Mouse (Mus musculus) small intestine, adult 2 months (tissue): ENCODE results near the gene Coasy. TPM values are rescaled to one million over a fixed set of nuclear protein-coding genes. Genes with fewer than 3 reads are reported as not detected.

ENCODE experiments used
- H3K27ac ChIP-seq: fragments of 200-500 bp; 2 replicates; pipeline ENCODE4 v1.5.1; 2012; ENCODE audit warnings: low read depth, low read length, control low read depth, inconsistent platforms; ENCODE audit not compliant: insufficient read depth
- H3K27me3 ChIP-seq: fragments of 200-500 bp; 2 replicates; pipeline ENCODE4 v1.6.1; 2012; ENCODE audit warnings: mild to moderate bottlenecking, moderate library complexity, low read length, inconsistent platforms; ENCODE audit not compliant: control insufficient read depth, insufficient read depth
- H3K36me3 ChIP-seq: fragments of 200-500 bp; 2 replicates; pipeline ENCODE4 v1.6.1; 2012; ENCODE audit warnings: mild to moderate bottlenecking, low read length, control low read depth, inconsistent platforms; ENCODE audit not compliant: control insufficient read depth, insufficient read depth
- H3K4me1 ChIP-seq: fragments of 200-500 bp; 2 replicates; pipeline ENCODE4 v1.6.1; 2012; ENCODE audit warnings: low read length, inconsistent platforms, mixed read lengths; ENCODE audit not compliant: control insufficient read depth, insufficient read depth, insufficient read length
- H3K4me3 ChIP-seq: fragments of 200-500 bp; 2 replicates; pipeline ENCODE4 v1.5.1; 2012; ENCODE audit warnings: low read depth, mild to moderate bottlenecking, control low read depth, inconsistent platforms, low read length, moderate library complexity
- CTCF ChIP-seq: fragments of 200-500 bp; IDR thresholded peaks from 2 replicates; pipeline ENCODE4 v1.5.1; 2012; ENCODE audit warnings: low read depth, mild to moderate bottlenecking, control low read depth, inconsistent platforms, low read length, moderate library complexity, mixed read lengths; ENCODE audit not compliant: insufficient replicate concordance, insufficient read length; ENCODE audit errors: extremely low read depth
- POLR2A ChIP-seq: fragments of 200-500 bp; IDR thresholded peaks from 2 replicates; pipeline ENCODE4 v1.6.1; 2012; ENCODE audit warnings: low read depth, mild to moderate bottlenecking, control low read depth, inconsistent platforms, low read length, moderate library complexity
- WGBS: fragments of 180-500 bp; shearing (Covaris S2); methylation state at CpG from one replicate; pipeline ENCODE4 v1.1.7; 2018; 5-methylcytosine and 5-hydroxymethylcytosine counted together
- polyA plus RNA-seq: library from polyadenylated mRNA; depleted of rRNA; stranded (reverse); fragments of >200 nt; gene quantifications from 2 replicates; pipeline ENCODE4 v1.2.3, GENCODE M21; 2012

The Coasy gene
- polyA plus RNA-seq, 1 experiment = 38.9 TPM

DNA sequence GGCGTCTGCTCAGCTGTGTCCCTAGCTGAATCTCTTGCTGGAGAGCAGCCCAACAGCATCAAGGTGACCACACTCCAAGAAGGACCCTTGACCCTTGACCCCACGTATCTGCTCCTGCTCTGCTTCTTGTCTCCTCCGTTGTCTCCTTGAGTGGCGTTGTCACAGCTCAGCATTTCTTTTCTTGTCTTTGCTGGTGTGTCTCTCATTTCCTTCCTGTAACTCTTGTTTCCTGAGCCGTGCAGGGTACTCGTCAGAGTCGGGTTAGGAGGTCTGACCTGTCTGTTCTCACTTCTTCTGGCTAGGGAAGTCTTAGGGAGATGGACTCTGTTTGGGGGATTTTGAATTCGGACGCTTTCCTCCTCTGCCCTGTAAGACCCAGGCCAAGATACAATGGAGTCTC is 35.9 kb upstream of the Coasy start:
- Histone ChIP-seq H3K36me3 (peaks cover 54% of the 10 kb centered on the region), H3K4me1 (no peaks in the 10 kb centered on the region; the same call in 1 of the 2 replicates), H3K4me3 (no peak overlapping the region), H3K27me3 (no peaks in the 10 kb centered on the region), H3K27ac (no peak overlapping the region)
- TF ChIP-seq CTCF (no peak), POLR2A (no peak)
- 65% methylated on average over 9 of the region's 9 CpGs for WGBS

DNA sequence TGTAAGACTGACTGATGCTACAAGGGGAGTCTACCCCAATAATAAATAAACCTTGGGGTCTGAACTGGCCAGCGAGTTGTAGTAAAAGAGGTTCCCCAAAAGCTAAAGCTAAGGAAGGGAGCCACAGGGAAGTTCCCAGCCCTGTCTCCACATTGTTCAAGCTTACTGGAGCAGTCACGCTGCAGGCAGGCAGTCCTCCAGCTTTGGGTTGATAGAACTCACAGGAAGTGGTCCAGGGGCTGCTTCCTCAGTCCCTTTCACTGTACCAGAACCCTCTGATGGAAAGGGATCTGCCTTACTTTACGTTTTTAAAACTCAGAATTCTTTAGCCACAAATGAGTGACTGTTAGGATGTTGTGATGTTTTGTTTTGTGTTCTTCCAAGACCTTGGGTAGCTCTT is 34.9 kb upstream of the Coasy start:
- peaks cover 51% of the 10 kb centered on the region for H3K36me3 ChIP-seq
- 91% methylated on average over 3 of the region's 3 CpGs for WGBS
- TF ChIP-seq POLR2A (no peak), CTCF (no peak)
- H3K27me3 ChIP-seq = no peaks in the 10 kb centered on the region
- H3K27ac ChIP-seq = no peak overlapping the region
- no peak overlapping the region for H3K4me3 ChIP-seq
- peaks cover under 1% of the 10 kb centered on the region; the same call in 1 of the 2 replicates for H3K4me1 ChIP-seq

- H3K4me1 ChIP-seq = peaks cover 17% of the 10 kb centered on the region
- H3K27ac ChIP-seq = no peak overlapping the region
- no peaks in the 10 kb centered on the region for H3K27me3 ChIP-seq
- peaks cover 28% of the 10 kb centered on the region for H3K36me3 ChIP-seq
- WGBS = 88% methylated on average over 9 of the region's 9 CpGs
- TF ChIP-seq CTCF (no peak), POLR2A (no peak)
- H3K4me3 ChIP-seq = no peak overlapping the region
Observed at GRCm38 (mm10) chr11:101050359-101050758, 32.0 kb upstream of the Coasy start.

DNA sequence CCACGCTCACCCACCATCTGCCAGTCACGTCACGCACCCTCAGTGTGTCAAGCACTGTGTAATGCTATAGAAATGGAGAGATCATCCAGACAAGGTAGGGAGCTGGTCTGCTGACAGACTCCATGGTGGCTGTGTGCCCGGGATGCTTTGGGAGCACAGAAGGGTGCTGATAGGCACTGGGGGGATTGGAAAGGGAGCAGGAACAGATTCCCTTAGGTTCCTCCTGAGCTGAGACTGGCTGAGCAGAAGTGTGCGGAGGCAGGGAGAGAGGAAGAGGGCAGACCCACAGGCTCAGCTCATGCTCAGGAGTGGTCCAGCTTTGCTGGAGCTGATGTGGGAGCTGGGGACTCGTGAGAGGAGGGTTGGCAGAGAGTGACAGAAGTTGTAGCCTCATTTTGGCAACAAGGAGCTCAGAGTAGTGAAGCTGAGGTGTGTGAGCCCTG is 31.3 kb upstream of the Coasy start:
- TF ChIP-seq POLR2A = no peak
- no peak for TF ChIP-seq CTCF
- peaks cover 25% of the 10 kb centered on the region for H3K36me3 ChIP-seq
- WGBS = 91% methylated on average over 6 of the region's 6 CpGs
- no peak overlapping the region for H3K27ac ChIP-seq
- H3K27me3 ChIP-seq = no peaks in the 10 kb centered on the region
- peaks cover 22% of the 10 kb centered on the region for H3K4me1 ChIP-seq
- H3K4me3 ChIP-seq = no peak overlapping the region

DNA sequence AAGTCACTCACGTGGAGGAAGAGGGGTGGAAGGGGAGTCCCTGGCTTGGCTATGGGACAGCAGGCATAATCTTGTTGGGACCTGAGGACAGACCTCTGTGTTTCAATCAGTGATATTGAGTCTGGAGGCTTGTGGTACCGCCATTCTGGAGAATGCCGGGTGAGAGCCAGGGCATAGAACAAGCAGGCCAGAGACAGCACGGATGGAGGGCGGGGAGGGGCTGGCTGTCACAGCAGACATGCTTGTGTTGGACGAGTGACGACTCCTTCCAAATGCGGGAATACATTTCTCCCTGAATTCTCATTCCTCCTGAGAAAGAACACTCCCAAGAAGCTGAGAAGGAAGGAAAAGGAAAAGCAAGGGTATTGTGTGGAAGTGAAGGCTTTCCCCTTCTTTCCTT is 30.7 kb upstream of the Coasy start:
- no peak overlapping the region for H3K4me3 ChIP-seq
- peaks cover 22% of the 10 kb centered on the region for H3K36me3 ChIP-seq
- WGBS = 88% methylated on average over 8 of the region's 8 CpGs
- H3K27me3 ChIP-seq = no peaks in the 10 kb centered on the region
- peaks cover 25% of the 10 kb centered on the region for H3K4me1 ChIP-seq
- H3K27ac ChIP-seq = no peak overlapping the region
- TF ChIP-seq CTCF = no peak
- no peak for TF ChIP-seq POLR2A

DNA sequence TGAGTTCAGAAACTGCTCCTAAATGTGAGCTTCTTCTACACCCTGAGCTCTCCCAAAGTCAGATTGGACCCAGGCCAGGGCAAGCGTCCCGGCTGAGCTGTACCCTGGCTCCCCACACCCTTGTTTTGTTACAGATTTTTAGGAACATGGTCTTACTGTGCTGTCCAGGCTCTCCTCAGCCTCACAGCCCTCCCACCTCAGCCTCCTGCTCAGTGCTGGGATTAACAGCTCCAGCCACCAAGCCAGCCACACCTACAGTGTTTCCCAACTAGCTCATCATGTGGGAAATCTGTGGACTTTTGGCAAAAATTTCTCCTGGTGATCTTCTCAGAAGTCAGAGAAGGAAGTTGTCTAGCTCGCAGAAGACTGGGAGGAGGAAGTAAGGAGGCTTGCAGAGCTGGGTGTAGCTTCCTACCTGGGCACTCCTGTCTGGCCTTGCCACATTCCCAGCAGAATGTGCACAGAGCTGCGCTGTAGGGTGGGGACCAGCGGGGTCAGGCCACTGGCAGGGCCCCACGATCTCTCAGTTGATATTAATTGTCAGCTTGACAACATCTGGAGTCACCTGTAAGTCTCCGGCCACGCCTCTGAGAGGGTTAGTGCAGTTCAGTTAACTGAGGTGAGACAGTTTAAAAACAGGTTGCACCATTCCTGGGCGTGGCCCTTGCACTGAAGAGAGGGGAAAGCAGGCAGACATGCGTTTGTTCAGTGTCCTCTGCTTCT is 29.5 kb upstream of the Coasy start:
- TF ChIP-seq CTCF = no peak
- TF ChIP-seq POLR2A = no peak
- H3K36me3 ChIP-seq = peaks cover 17% of the 10 kb centered on the region
- peaks cover 37% of the 10 kb centered on the region for H3K4me1 ChIP-seq
- 28% methylated on average over 10 of the region's 10 CpGs for WGBS
- H3K4me3 ChIP-seq = no peak overlapping the region
- peak overlapping the region; percentile 77 for H3K27ac ChIP-seq
- no peaks in the 10 kb centered on the region for H3K27me3 ChIP-seq

GRCm38 (mm10) chr11:101053974-101054373 is 28.4 kb upstream of the Coasy start:
- Histone ChIP-seq H3K27me3 (no peaks in the 10 kb centered on the region), H3K4me3 (no peak overlapping the region), H3K27ac (no peak overlapping the region), H3K4me1 (peaks cover 39% of the 10 kb centered on the region), H3K36me3 (peaks cover 10% of the 10 kb centered on the region; the same call in 1 of the 2 replicates)
- TF ChIP-seq POLR2A (no peak), CTCF (peak; percentile 44; the same call in 1 of the 2 replicates)
- 98% methylated on average over 1 of the region's 1 CpGs for WGBS
